Mouse (Mus musculus) gastrocnemius, adult 8-10 months (tissue): ENCODE data around the gene Pdzrn3. TPM values are rescaled to one million over a fixed set of nuclear protein-coding genes. Genes with fewer than 3 reads are reported as not detected.

ENCODE experiments used
- DNase-seq, 2 experiments: peaks; one replicate each; pipeline ENCODE4 v3.0.0; 2022; ENCODE audit warnings: low spot score in 2 of 2
- total RNA-seq, 4 experiments: library from RNA; stranded (reverse); gene quantifications; 2 replicates each; pipeline ENCODE4 v1.2.4; 2022

Pdzrn3 gene
- total RNA-seq, 4 experiments from 2014 or later: 112 to 145 (median 128) TPM

DNA sequence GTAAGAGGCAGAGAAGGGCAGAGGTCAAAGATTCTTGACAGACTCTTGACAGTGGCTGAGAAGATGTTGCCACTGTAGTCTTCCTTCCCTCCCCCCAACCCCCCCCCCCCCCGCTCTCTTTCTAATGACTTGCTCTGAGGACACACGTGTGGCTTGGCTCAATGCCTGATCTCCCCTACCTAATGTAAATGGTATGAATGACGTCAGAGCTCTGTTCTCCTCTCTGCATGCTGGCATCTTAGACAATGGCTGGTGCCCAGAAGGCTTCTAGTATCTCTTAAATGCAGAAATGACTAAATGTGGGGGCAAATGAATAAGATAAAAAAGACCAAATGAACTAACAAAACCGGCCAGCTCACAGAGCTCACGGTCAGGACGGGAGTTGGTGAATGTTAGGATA, 49.2 kb downstream of the Pdzrn3 start:
- no peak for DNase-seq

DNA sequence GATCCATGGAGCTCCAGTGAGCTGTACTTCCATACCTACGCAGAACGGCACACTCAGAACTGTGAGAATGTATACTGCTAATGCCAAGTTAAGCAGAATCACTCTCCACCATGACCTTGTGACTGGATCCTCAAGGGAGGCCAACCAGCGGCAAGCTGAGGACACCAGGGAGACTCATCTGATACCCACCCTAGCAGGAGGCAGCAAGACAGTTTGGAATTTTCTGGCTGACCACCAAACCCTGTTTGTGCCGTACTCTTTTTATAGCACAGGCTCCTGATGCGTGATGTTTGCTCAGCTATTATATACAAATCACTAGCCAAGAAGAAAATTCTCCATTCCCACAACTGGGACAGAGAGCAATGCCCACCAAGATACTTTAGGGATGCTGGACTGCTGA, 50.0 kb downstream of the Pdzrn3 start:
- peak; percentile 61 to 66 for DNase-seq

DNA sequence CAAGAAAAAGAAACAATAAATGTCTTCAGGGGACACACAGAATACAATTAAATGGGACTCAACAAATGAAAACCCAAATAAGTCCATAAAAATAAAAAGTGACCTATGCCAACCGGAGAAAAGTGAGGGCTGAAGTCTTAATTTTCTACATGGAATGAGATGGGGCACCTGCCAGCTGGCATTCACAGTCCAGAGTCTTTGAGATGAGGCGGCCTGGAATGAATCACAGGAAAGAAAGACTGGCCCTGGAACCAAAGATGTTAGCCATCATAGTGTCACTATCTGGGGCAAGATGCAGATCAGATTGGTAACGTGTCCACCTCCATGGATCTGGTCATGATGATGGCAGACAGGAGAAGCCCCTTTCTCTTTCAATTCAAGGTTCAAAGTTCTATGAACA, 50.5 kb downstream of the Pdzrn3 start:
- no peak for DNase-seq

DNA sequence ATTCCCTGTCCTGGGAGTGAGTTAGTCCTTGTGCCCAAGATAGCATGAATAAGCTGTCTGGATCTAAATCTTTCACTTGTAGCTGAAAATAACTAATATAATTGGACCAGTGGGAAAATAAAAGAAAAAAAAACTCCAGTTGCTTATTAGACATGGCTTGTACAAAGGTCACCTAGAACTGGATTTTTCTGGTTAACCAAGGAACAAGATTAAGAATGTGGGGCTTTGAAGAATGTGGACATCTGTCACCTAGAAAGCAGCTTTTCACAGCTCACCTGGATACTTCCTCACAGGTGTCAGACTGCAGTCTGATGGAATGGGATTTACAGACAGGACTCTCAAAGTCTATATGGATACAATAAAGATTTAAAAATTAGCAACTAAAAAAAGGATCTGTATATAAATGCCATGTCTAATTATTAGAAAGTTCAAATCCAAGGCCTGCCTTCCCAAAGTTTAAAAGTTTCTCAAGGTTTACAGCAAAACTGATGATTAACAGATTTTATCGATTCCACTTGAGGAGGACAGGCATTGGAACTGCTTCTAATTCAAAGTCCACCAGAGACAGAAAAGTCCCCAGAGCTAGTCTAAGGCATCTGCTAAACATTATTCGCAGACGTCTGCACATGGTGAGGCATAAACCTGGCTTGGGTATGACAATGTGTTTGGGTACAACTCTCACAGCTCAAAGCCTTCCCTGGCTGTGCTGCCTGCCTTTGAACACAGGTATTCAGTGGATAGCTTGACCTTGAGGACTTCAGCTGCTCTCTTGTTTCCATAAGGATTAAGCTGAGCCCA, 51.7 kb downstream of the Pdzrn3 start:
- no peak for DNase-seq

DNA sequence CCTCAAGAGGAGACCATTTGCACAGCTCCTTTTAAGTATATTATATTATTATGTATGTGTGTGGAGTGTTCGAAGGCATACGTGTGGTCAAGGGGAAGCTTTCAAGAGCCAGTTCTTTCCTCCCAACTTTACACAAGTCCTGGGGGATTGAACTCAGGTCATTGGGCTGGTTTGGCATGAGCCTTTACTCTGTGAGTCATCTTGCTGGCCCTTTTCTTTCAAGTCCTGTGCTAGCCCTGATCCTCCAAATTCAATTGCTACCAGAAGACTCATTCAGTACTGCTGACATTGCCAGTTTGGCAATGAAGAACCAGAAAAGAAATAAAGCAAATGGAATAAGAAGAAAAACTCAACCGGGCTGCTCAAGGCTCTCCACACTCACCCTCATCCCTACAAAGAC, 55.1 kb downstream of the Pdzrn3 start:
- no peak for DNase-seq

DNA sequence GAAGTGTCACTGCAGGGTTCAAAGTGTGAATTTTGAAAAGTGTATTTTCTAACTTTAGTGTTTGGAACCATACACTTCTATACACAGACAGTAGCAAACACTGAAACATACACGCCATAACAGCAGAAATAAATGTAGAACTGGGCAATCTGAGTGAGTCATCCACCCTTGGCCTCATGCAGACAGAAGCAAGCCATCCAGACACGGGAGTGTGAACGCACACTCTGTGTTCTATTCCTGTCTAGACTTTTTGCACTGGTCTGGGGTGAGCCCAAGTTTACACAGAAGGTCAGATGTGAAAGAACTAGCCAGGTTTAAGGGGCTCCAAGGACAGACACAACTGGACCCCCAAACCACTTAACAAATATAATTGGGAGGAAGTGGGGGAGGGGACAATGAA, 57.3 kb downstream of the Pdzrn3 start:
- no peak for DNase-seq

DNA sequence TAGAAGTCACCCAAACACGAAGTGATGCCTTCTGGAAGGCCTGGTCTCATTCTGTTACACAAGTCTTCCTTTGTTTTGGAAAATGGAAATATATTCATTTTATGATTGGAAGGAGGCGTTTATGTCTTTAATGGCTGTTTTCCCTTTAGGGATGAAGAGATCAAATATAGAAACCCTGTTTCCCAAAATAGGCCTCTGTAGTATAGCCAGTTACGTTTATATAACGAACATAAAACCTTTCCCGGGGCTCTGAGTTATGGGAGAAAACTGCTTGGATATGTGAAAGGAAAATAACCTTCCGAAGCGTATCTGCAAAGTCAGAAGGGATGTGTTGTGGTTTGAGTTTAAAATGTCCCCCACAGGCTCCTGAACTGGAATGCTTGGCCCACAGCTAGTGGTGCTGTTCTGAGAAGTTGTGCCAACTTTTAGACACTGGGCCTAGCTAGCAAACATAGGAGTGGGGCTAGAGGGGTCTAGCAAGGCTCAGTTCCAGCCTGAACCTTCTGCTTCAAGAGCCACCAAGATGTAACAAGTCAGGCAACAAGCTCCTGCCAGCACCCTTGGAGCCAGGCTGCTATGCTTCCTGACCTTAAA, 58.2 kb downstream of the Pdzrn3 start:
- DNase-seq: no peak

DNA sequence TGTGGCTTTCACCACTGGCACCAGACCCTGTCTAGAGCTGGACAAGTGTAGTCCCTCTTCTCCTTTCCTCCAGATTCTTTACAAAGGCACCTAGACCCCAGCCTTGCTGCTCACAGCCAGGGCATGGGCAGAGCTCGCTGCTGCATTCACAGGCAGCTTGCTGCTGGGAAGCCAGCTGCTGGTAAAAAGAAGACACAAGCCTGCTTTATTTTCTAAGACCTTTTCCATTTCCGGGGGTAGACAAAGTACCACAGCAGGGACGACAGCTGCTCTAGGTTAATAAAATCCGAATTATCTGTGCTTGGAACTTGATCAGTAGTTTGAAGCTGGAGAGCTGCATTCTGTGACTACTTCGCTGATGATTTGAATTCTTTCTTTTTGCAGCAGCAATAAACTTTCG, 59.2 kb downstream of the Pdzrn3 start:
- no peak for DNase-seq

DNA sequence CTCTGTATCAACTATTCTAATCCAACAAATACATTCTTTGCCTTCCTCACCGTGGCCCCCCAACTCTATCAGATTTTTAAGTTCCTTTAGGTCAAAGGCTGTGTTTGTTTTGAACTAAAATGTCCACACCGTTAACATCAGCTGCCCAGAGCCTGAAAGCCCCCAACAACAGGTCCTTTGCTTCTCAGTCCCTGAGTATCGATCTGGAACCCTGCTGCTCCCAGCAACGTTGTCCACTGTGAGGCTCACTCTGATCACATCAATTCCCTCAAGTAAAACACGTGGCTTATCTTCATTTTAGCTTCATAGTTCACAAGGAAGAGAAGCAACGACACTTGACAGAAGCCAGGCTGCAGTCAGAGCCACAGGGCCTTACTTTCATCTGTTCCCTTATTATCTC, 66.3 kb downstream of the Pdzrn3 start:
- DNase-seq: no peak

DNA sequence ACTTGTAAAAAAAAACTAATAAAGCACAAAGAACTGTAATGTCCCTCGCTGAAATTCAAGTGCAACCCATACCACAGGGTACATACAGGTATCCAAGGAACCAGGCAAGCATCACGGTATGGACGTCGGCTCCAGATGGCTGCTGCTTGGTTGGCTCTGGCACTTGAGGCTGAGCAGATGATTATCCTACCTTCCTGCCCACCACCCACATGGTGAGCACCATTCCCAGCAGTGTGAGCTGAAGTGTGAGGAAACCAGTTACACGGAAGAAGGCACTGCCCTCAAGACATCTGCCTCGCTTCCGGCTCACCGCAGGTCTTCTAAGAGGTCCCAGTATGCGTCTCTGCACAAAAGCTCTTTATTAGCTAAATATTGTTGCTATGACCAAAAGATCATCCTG, 67.2 kb downstream of the Pdzrn3 start:
- DNase-seq: no peak

DNA sequence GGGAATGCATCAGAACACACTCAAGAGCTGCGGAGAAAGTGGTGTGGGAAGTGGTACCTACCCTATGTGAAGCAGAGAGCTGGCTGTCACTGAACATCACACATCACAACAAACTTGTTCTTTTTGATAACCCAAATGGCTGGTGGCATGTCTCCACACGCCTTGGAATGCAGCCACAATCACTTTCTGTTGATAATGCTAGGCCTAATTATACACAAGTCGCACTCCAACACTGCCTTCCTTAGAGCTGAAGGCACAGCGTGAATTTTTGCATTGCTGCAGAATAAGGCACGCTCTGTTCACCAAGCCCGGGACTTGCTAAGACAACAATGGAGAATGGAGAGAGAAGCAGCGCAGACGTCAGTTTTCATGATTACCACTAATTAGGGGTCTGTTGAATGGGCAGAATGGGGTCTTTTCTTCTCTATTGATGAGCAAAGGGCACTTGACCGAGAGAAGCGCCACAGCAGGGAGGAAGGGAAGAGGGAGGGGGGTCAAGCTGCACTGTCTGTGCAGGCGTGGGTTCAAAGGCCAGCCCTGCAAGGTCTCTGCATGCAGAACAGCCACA, 69.6 kb downstream of the Pdzrn3 start:
- no peak for DNase-seq

DNA sequence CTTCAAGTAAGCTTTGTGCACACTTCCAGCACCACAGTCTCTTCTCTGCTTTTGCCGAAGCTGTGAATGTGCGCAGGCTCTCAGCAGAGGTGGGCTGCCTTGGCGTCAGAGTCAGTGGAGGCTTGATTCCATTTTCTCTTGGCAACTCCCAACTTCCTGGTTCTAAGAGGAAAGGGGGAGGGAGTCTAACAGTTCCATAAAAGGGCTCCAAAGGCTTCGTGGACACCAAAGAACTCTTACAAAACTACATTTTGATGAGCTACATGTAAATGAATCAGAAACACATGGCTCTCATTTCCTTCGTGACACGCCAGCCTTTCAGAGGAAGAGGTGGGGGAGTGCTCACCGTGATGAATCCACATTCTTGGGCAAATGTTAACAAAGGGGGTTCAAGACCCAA, 70.9 kb downstream of the Pdzrn3 start:
- no peak for DNase-seq

DNA sequence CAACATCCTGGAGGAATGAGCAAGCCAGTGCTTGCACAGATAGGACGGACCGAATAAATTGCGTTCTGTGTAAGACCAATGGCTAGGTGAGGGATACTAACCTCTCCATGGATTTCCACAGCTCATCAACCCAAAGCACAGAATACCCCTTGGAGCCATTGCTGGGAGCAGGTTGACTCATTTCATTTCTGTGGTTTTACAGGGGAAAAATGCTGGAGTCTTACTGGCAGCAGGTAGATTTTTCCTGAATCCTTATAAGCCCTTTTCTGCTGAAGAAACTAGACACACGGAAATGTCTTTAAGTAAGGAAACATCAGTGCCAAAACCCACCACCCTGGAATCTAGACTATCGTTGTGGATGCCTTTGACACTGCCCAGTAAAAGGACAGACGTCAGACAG, 72.2 kb downstream of the Pdzrn3 start:
- DNase-seq: no peak

DNA sequence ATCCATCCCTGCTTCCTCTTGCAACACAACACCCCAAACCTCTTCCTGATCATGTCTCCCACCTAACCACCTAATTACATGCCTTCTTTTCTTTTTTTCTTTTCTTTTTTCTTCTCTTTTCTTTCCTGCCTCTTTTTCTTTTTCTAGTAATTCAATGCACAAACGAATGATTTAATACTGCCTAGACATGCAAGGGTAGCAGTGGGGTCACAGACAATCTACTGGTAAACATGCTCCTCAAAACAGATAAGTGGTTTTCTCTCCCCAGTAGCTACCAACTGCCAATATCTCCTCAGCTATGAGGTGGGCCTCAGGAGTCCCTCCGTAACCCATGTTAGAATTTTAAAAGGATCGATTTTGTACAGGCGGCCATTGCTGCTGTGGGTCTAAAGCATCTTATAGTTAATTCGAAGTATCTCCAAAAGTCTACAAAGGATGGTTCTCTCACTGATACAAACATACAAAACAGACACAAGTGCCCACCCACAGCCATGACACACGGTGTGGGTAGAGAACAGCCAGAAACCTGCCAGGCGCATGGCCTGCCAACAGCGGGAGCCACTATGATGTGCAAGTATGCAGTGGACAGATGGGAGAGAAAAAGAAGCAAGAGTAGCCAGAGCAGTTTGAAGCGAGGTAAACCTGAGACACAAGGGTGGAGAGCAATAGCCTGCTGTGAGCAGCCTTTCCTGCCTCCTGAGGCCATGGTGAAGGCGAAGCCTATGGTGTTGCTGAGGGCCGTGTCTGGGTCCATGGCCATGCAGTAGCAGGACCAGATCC, 73.5 kb downstream of the Pdzrn3 start:
- DNase-seq: no peak

DNA sequence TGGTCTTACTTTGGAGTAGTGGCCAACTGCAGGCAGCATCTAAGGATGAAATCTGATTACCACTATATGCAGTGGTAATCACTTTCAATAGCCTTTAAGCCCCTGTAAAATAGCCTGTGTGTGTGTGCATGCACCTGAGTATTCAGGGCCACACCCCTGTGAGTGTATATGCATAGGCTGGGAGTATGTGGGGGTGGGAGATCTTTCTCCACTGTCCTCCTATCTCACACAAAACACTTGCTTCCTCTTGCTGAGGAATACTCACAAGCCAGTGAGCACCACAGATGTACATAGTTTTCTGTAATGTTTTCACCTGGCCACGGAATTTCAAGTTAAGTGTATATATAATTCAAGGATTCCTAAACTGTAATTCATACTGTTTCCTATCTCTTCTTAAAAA, 74.2 kb downstream of the Pdzrn3 start:
- DNase-seq: no peak

DNA sequence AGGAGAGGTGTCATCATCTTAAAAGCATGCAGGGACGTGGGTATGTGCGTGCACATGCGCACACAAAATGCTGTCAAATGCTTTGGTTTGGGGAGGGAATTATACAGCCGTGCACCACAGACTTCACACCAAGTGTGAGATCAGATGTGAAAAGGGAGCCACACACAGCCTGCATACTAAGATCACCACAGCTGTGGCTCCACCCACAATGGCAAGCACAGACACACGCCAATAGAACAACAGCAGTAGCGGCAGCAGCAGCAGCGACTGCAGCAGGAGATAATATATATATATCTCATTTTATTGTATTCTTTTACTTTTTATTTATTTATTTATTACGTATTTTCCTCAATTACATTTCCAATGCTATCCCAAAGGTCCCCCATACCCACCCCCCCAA, 76.5 kb downstream of the Pdzrn3 start:
- no peak for DNase-seq

DNA sequence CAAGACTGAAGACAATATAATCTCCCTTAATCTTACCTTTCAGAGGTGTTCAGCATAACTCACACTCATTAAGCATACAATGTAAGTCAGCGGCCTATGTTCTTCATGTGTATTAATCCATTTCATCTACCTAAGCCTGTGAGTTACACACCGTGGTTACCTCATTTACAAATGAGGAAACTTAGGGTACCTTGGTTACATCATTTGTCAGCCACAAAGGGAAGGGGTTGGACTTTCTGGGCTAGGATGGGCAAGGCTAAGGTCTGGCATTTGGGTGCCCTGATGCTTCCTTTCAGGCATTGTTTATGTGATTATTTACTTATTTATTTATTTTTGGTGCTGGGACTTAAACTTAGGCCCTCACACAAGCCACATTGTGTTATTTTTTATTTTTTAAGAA, 78.3 kb downstream of the Pdzrn3 start:
- no peak for DNase-seq

DNA sequence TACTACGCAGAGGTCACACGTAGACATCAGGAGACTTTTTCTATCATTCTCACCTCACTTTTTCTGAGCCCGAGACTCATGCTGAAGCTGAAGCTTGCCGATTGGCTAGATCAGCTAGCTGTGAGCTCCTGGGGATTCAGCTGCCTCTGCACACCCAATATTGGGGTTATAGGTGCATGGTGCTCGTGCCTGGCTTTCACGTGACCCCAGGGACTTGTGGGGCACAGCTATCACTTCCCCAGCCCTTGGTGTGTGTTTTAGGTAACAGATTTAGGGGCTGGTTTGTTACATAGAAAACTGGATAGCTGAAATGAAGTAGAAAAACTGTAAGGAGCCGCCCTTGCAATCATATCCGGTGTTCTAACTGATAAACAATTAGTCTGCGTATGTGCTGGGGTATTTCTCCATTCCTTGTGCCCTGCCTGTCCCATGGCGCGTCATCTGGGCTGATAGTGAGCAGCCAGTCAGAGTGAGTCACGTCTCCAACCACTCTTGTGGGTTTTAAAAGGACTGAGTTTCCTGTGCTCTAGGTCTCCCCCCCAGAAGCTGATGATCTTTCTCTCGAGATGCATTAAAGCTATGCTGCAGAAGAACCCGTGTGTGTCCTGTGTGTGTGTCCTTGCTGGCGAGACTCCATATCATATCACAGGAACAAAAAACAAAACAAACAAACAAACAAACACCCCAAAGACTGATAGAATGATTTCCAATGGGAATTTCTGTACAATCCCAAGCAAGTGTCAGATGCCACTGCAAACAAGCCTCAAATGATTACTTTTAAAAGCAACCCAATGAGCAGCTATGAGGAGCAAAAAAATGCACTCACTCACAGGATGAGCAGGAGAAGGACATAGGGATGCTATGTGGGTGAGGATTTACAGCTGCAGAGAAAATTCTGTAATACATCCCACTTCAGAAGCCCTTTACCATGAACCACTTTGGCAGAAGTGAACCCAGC, 79.9 kb downstream of the Pdzrn3 start:
- no peak for DNase-seq

DNA sequence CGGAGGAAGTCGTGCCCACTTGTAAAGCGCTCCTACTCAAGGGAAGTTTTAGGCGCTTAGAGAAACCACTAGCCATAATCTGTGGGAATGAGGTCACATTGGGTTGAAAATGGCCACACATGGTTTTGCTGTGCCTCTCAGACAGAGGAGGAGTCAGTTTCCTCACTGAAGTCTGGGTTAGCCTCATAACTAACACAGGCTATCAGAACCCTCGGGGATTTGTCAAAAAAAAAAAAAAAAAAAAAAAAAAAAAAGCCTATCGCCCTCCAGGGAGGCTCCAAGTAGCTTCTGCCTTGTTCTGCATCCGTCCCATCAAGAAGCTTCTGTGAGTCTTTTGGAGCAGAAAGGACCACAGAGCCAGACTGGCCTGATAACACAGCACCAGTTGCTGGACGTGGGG, 80.7 kb downstream of the Pdzrn3 start:
- no peak for DNase-seq

DNA sequence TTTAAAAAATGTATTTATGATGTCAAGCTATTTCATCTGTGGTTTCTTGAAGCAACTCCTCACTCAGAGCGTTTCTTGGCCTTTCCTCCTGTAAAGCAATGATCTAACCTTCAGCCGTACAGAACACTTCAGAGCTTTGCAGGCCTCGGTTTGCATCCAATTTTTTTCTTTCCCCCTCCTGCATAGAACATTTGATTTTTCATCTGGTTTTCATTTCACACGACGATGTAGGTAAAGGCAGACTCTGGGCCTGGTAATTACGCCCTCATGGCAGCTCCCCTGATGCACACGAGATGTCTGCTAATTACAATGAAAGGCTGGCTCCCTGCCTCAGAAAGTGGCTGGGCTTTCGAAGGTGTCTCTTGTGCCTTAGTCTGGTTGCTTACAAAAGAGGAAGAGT, 81.4 kb downstream of the Pdzrn3 start:
- DNase-seq: no peak

DNA sequence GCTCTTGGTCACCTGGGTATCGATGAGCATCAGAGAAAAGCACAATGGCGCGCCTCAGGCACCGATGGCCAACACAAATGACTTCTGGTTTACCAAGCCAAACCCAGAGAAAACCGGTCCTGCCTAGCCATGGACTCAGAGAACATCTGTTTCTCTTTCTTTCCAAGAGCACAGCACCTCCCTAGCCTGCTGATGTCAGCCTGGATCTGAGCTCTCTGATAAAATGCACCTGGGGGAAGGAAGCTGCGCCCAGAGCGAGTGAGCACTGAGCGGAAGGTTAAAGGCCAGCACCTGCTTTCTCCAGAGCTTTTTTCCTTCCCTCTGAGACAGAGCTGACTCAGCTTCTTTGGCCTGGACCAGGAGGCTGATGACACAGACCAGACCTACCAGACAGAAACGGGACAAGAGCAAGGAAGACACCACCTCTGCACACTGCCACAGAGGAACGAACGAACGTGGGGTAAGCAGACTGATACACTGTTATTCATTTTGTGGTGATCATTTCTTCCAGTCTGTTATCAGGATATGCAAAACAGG, 84.6 kb downstream of the Pdzrn3 start:
- DNase-seq: no peak
